Mouse (Mus musculus) heart, embryonic 12.5 days (tissue): Measurements from ENCODE around the gene Thtpa. TPM values are rescaled to one million over a fixed set of nuclear protein-coding genes. Genes with fewer than 3 reads are reported as not detected.

ENCODE experiments used
- ATAC-seq: fragments of 200-750 bp; cut with Nextera tagmentation; 2 replicates; pipeline ENCODE4 v1.8.0; 2017; ENCODE audit warnings: moderate TSS enrichment, moderate library complexity; ENCODE audit not compliant: insufficient number of reproducible peaks, low FRiP score
- H3K27ac ChIP-seq: fragments of 300-500 bp; sonication (generic); 2 replicates; pipeline ENCODE4 v1.5.1; 2016; ENCODE audit warnings: mild to moderate bottlenecking, moderate library complexity; ENCODE audit not compliant: poor library complexity, severe bottlenecking
- H3K27me3 ChIP-seq: fragments of 300-500 bp; sonication (generic); replicated peaks from 2 replicates; pipeline ENCODE4 v1.6.1; 2016; ENCODE audit warnings: mild to moderate bottlenecking, moderate library complexity
- H3K36me3 ChIP-seq: fragments of 300-500 bp; sonication (generic); 2 replicates; pipeline ENCODE4 v1.6.1; 2016; ENCODE audit warnings: mild to moderate bottlenecking, moderate library complexity
- H3K4me1 ChIP-seq: fragments of 300-500 bp; sonication (generic); replicated peaks from 2 replicates; pipeline ENCODE4 v1.6.1; 2016; ENCODE audit warnings: mild to moderate bottlenecking
- H3K4me2 ChIP-seq: fragments of 300-500 bp; sonication (generic); 2 replicates; pipeline ENCODE4 v1.6.1; 2016; ENCODE audit warnings: mild to moderate bottlenecking, moderate library complexity
- H3K4me3 ChIP-seq: fragments of 300-500 bp; sonication (generic); 2 replicates; pipeline ENCODE4 v1.5.1; 2016; ENCODE audit warnings: mild to moderate bottlenecking
- H3K9ac ChIP-seq: fragments of 300-500 bp; sonication (generic); 2 replicates; pipeline ENCODE4 v1.6.1; 2016; ENCODE audit warnings: mild to moderate bottlenecking, moderate library complexity
- H3K9me3 ChIP-seq: fragments of 300-500 bp; sonication (generic); replicated peaks from 2 replicates; pipeline ENCODE4 v1.6.1; 2016; ENCODE audit warnings: mild to moderate bottlenecking, moderate library complexity
- WGBS: fragments of 180-500 bp; shearing (Covaris S2); methylation state at CpG from one replicate; pipeline ENCODE4 v1.1.7; 2016; 5-methylcytosine and 5-hydroxymethylcytosine counted together
- polyA plus RNA-seq: library from polyadenylated mRNA; unstranded; fragments of >200 nt; fragmentation: Nextera tagmentation; extraction: Ambion mirVana; gene quantifications from 2 replicates; pipeline ENCODE4 v1.2.1, GENCODE M21; 2016

Gene Thtpa
- polyA plus RNA-seq, 1 experiment from 2014 or later, result 14.8 TPM

GRCm38 (mm10) chr14:55063117-55063516, 31.5 kb upstream of the Thtpa start:
- no peak for ATAC-seq
- Histone ChIP-seq H3K27me3 (peaks cover 44% of the 10 kb centered on the region), H3K36me3 (peaks cover 22% of the 10 kb centered on the region), H3K27ac (no peak overlapping the region), H3K4me1 (peaks cover 22% of the 10 kb centered on the region), H3K4me2 (peak overlapping the region; percentile 61), H3K9me3 (no peaks in the 10 kb centered on the region), H3K4me3 (0 out of 2 replicates have a peak overlapping the region, but pooled peaks have one; percentile 23), H3K9ac (no peak overlapping the region)
- 82% methylated on average over 5 of the region's 5 CpGs for WGBS

- Histone ChIP-seq H3K27ac (no peak overlapping the region), H3K4me1 (peaks cover 22% of the 10 kb centered on the region), H3K4me3 (no peak overlapping the region), H3K36me3 (peaks cover 22% of the 10 kb centered on the region), H3K27me3 (peaks cover 46% of the 10 kb centered on the region), H3K4me2 (no peak overlapping the region), H3K9ac (no peak overlapping the region), H3K9me3 (no peaks in the 10 kb centered on the region)
- WGBS, result 76% methylated on average over 22 of the region's 22 CpGs
- ATAC-seq, result no peak
Observed at GRCm38 (mm10) chr14:55063581-55064381, 30.8 kb upstream of the Thtpa start.

GRCm38 (mm10) chr14:55064481-55065370, 29.9 kb upstream of the Thtpa start:
- H3K27me3 ChIP-seq, result peaks cover 46% of the 10 kb centered on the region
- H3K27ac ChIP-seq, result no peak overlapping the region
- H3K9ac ChIP-seq, result 0 out of 2 replicates have a peak overlapping the region, but pooled peaks have one; percentile 16
- peaks cover 26% of the 10 kb centered on the region for H3K36me3 ChIP-seq
- H3K4me3 ChIP-seq, result no peak overlapping the region
- H3K4me1 ChIP-seq, result peaks cover 18% of the 10 kb centered on the region
- H3K9me3 ChIP-seq, result no peaks in the 10 kb centered on the region
- H3K4me2 ChIP-seq, result no peak overlapping the region
- no peak for ATAC-seq
- 58% methylated on average over 35 of the region's 35 CpGs for WGBS

GRCm38 (mm10) chr14:55065391-55065790, 29.2 kb upstream of the Thtpa start:
- Histone ChIP-seq H3K4me2 (no peak overlapping the region), H3K9ac (no peak overlapping the region), H3K36me3 (peaks cover 30% of the 10 kb centered on the region), H3K27me3 (peaks cover 50% of the 10 kb centered on the region), H3K9me3 (no peaks in the 10 kb centered on the region), H3K27ac (no peak overlapping the region), H3K4me3 (no peak overlapping the region), H3K4me1 (peaks cover 15% of the 10 kb centered on the region)
- no peak for ATAC-seq
- 84% methylated on average over 13 of the region's 13 CpGs for WGBS

- no peak overlapping the region for H3K9ac ChIP-seq
- ATAC-seq, result no peak
Observed at GRCm38 (mm10) chr14:55066042-55066441, 28.5 kb upstream of the Thtpa start.

GRCm38 (mm10) chr14:55071756-55072155, 22.8 kb upstream of the Thtpa start:
- H3K4me1 ChIP-seq, result peaks cover 9% of the 10 kb centered on the region; the same call in 1 of the 2 replicates
- H3K4me3 ChIP-seq, result no peak overlapping the region
- peaks cover 16% of the 10 kb centered on the region for H3K36me3 ChIP-seq
- peak overlapping the region; percentile 46 for H3K4me2 ChIP-seq
- WGBS, result 25% methylated on average over 19 of the region's 19 CpGs
- no peak for ATAC-seq
- H3K9me3 ChIP-seq, result no peaks in the 10 kb centered on the region
- H3K27ac ChIP-seq, result no peak overlapping the region
- peaks cover 60% of the 10 kb centered on the region for H3K27me3 ChIP-seq
- 0 out of 2 replicates have a peak overlapping the region, but pooled peaks have one; percentile 3 for H3K9ac ChIP-seq

More at GRCm38 (mm10) chr14:55066042-55066441, 28.5 kb upstream of the Thtpa start:
- peaks cover 57% of the 10 kb centered on the region for H3K27me3 ChIP-seq
- H3K4me3 ChIP-seq, result no peak overlapping the region
- peaks cover 15% of the 10 kb centered on the region for H3K4me1 ChIP-seq
- H3K27ac ChIP-seq, result no peak overlapping the region
- H3K4me2 ChIP-seq, result no peak overlapping the region
- 82% methylated on average over 8 of the region's 8 CpGs for WGBS
- peaks cover 30% of the 10 kb centered on the region for H3K36me3 ChIP-seq
- H3K9me3 ChIP-seq, result no peaks in the 10 kb centered on the region

GRCm38 (mm10) chr14:55074416-55074815, 20.2 kb upstream of the Thtpa start:
- H3K4me3 ChIP-seq, result no peak overlapping the region
- peaks cover 31% of the 10 kb centered on the region for H3K4me1 ChIP-seq
- H3K9ac ChIP-seq, result no peak overlapping the region
- no peaks in the 10 kb centered on the region for H3K9me3 ChIP-seq
- H3K27ac ChIP-seq, result no peak overlapping the region
- H3K4me2 ChIP-seq, result no peak overlapping the region
- H3K27me3 ChIP-seq, result peaks cover 74% of the 10 kb centered on the region
- 90% methylated on average over 12 of the region's 12 CpGs for WGBS
- H3K36me3 ChIP-seq, result peaks cover 7% of the 10 kb centered on the region; the same call in 1 of the 2 replicates
- ATAC-seq, result no peak

GRCm38 (mm10) chr14:55076224-55076623, 18.4 kb upstream of the Thtpa start:
- H3K27me3 ChIP-seq, result peaks cover 62% of the 10 kb centered on the region
- H3K4me3 ChIP-seq, result no peak overlapping the region
- no peak overlapping the region for H3K27ac ChIP-seq
- no peak for ATAC-seq
- no peak overlapping the region for H3K9ac ChIP-seq
- H3K9me3 ChIP-seq, result no peaks in the 10 kb centered on the region
- no peaks in the 10 kb centered on the region for H3K36me3 ChIP-seq
- WGBS, result 37% methylated on average over 6 of the region's 6 CpGs
- peaks cover 35% of the 10 kb centered on the region for H3K4me1 ChIP-seq
- no peak overlapping the region for H3K4me2 ChIP-seq

GRCm38 (mm10) chr14:55076956-55077355, 17.6 kb upstream of the Thtpa start:
- no peaks in the 10 kb centered on the region for H3K36me3 ChIP-seq
- WGBS, result 53% methylated on average over 3 of the region's 3 CpGs
- peaks cover 30% of the 10 kb centered on the region for H3K4me1 ChIP-seq
- H3K27ac ChIP-seq, result no peak overlapping the region
- no peaks in the 10 kb centered on the region for H3K9me3 ChIP-seq
- no peak for ATAC-seq
- no peak overlapping the region for H3K9ac ChIP-seq
- H3K4me2 ChIP-seq, result no peak overlapping the region
- peaks cover 54% of the 10 kb centered on the region for H3K27me3 ChIP-seq
- H3K4me3 ChIP-seq, result no peak overlapping the region

- WGBS, result 18% methylated on average over 15 of the region's 15 CpGs
Observed at GRCm38 (mm10) chr14:55077481-55078365, 16.9 kb upstream of the Thtpa start.

More at GRCm38 (mm10) chr14:55077481-55078365, 16.9 kb upstream of the Thtpa start:
- peaks cover 29% of the 10 kb centered on the region for H3K4me1 ChIP-seq
- H3K27me3 ChIP-seq, result peaks cover 47% of the 10 kb centered on the region
- no peak overlapping the region for H3K27ac ChIP-seq
- no peak overlapping the region for H3K4me2 ChIP-seq
- ATAC-seq, result no peak
- H3K4me3 ChIP-seq, result no peak overlapping the region
- no peaks in the 10 kb centered on the region for H3K36me3 ChIP-seq
- no peak overlapping the region for H3K9ac ChIP-seq
- no peaks in the 10 kb centered on the region for H3K9me3 ChIP-seq
